Mouse (Mus musculus): ENCODE data around the gene Emid1. TPM values are rescaled to one million over a fixed set of nuclear protein-coding genes. Genes with fewer than 3 reads are reported as not detected.

Gene Emid1
- total RNA-seq, 4 experiments from 2014 or later: 0.73 to 2.0 (median 0.90) TPM

- no peak for DNase-seq (ENCODE audit: low spot score)
Measured at GRCm38 (mm10) chr11:5160722-5161485, 8.8 kb upstream of the Emid1 start.

- DNase-seq (ENCODE audit: low spot score): no peak
Measured at GRCm38 (mm10) chr11:5158056-5158455, 6.0 kb upstream of the Emid1 start.

- no peak for DNase-seq (ENCODE audit: low spot score)
Measured at GRCm38 (mm10) chr11:5154961-5155805, 3.1 kb upstream of the Emid1 start.

GRCm38 (mm10) chr11:5151247-5151630 is 818 bp downstream of the Emid1 start:
- no peak for DNase-seq (ENCODE audit: low spot score)

- DNase-seq (ENCODE audit: low spot score): no peak
Measured at GRCm38 (mm10) chr11:5150416-5151246, 1.4 kb downstream of the Emid1 start.

GRCm38 (mm10) chr11:5149955-5150354 is 2.1 kb downstream of the Emid1 start:
- no peak for DNase-seq (ENCODE audit: low spot score)

- DNase-seq (ENCODE audit: low spot score): no peak
Measured at GRCm38 (mm10) chr11:5149249-5149648, 2.8 kb downstream of the Emid1 start.

- DNase-seq (ENCODE audit: low spot score): no peak
Measured at GRCm38 (mm10) chr11:5145600-5145999, 6.5 kb downstream of the Emid1 start.

GRCm38 (mm10) chr11:5141965-5142364 is 10.1 kb downstream of the Emid1 start:
- no peak for DNase-seq (ENCODE audit: low spot score)

- DNase-seq (ENCODE audit: low spot score): no peak
Measured at GRCm38 (mm10) chr11:5141252-5141651, 10.8 kb downstream of the Emid1 start.

GRCm38 (mm10) chr11:5140619-5141018 is 11.4 kb downstream of the Emid1 start:
- peak; percentile 60 for DNase-seq (ENCODE audit: low spot score)

GRCm38 (mm10) chr11:5139372-5139771 is 12.7 kb downstream of the Emid1 start:
- DNase-seq (ENCODE audit: low spot score): no peak

- no peak for DNase-seq (ENCODE audit: low spot score)
Measured at GRCm38 (mm10) chr11:5138642-5139041, 13.4 kb downstream of the Emid1 start.

- no peak for DNase-seq (ENCODE audit: low spot score)
Measured at GRCm38 (mm10) chr11:5135914-5136313, 16.1 kb downstream of the Emid1 start.

- no peak for DNase-seq (ENCODE audit: low spot score)
Measured at GRCm38 (mm10) chr11:5132751-5133150, 19.3 kb downstream of the Emid1 start.

GRCm38 (mm10) chr11:5130111-5130665 is 21.9 kb downstream of the Emid1 start:
- DNase-seq (ENCODE audit: low spot score): no peak

GRCm38 (mm10) chr11:5129035-5129480 is 23.0 kb downstream of the Emid1 start:
- no peak for DNase-seq (ENCODE audit: low spot score)

GRCm38 (mm10) chr11:5125713-5126112 is 26.3 kb downstream of the Emid1 start:
- no peak for DNase-seq (ENCODE audit: low spot score)

- peak; percentile 80 for DNase-seq (ENCODE audit: low spot score)
Measured at GRCm38 (mm10) chr11:5114931-5115581, 37.0 kb downstream of the Emid1 start.

- no peak for DNase-seq (ENCODE audit: low spot score)
Measured at GRCm38 (mm10) chr11:5113645-5114044, 38.4 kb downstream of the Emid1 start.

- DNase-seq (ENCODE audit: low spot score): no peak
Measured at GRCm38 (mm10) chr11:5109441-5109840, 42.6 kb downstream of the Emid1 start.

Data from heart, adult 8-10 months (tissue).